ENCODE assay signal across 24 mouse cellular contexts in the genomic region with DNA sequence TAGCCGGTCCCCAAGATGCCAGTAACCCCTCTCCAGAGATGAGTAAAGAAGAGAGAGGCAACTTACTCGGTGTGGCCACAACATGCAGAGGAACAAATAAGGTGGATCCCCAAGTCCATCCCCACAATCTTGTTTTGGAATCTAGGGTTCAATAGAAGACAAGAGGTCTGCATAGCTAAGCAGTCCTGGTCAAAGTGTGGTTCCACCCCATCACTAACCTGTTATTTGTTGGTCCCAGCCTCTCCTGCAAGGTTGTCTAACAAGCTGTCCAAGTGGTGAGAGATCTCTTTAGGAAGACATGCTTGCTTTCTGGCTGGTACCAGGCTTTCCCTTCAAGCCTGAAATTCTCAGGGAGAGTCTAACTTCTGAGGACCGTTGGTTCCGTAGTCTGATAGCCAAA. TPM values are rescaled to one million over a fixed set of nuclear protein-coding genes. Genes with fewer than 3 reads are reported as not detected.
DNase-seq lines count a peak whose midpoint lies in the region; ATAC-seq lines count a peak whose summit lies in the region.
"Had no signal": no experiment of that assay in that cellular context is flagged by ENCODE, and none has a peak within 500 bp of the region (broad histone marks: within the 10 kb centered on the region; RNA-seq: fewer than 3 reads in every experiment).

No protein-coding gene starts in this region.

- 63% methylated on average over 4 of the region's 4 CpGs for WGBS in forebrain, embryonic 12.5 days
- 69% methylated on average over 4 of the region's 4 CpGs for WGBS in forebrain, embryonic 15.5 days
- WGBS in lung, embryonic 15.5 days: 89% methylated on average over 4 of the region's 4 CpGs
- whole genome bisulfite sequencing in embryonic facial prominence, embryonic 10.5 days: 80% methylated on average over 4 of the region's 4 CpGs
- 82% methylated on average over 4 of the region's 4 CpGs for WGBS in hindbrain, embryonic 12.5 days

- peaks cover 17% of the 10 kb centered on the region for H3K4me1 ChIP-seq in forebrain, embryonic 12.5 days
- H3K4me1 ChIP-seq in forebrain, embryonic 15.5 days: peaks cover 11% of the 10 kb centered on the region
- H3K4me1 ChIP-seq in lung, embryonic 15.5 days: peaks cover 26% of the 10 kb centered on the region
- peaks cover 27% of the 10 kb centered on the region for H3K4me1 ChIP-seq in embryonic facial prominence, embryonic 10.5 days
- peaks cover 15% of the 10 kb centered on the region for H3K4me1 ChIP-seq in hindbrain, embryonic 12.5 days

- H3K9ac ChIP-seq in forebrain, embryonic 12.5 days: no peak overlapping the region
- H3K9ac ChIP-seq in forebrain, embryonic 15.5 days (replicated peaks): no peak overlapping the region
- H3K9ac ChIP-seq in lung, embryonic 15.5 days: no peak overlapping the region
- H3K9ac ChIP-seq in hindbrain, embryonic 12.5 days: no peak overlapping the region
- H3K9ac ChIP-seq: embryonic facial prominence, embryonic 12.5 days; limb, embryonic 13.5 days; neural tube, embryonic 12.5 days had no signal

- no peaks in the 10 kb centered on the region for H3K27me3 ChIP-seq in forebrain, embryonic 12.5 days
- H3K27me3 ChIP-seq in forebrain, embryonic 15.5 days: no peaks in the 10 kb centered on the region
- no peaks in the 10 kb centered on the region for H3K27me3 ChIP-seq in lung, embryonic 15.5 days
- H3K27me3 ChIP-seq in embryonic facial prominence, embryonic 10.5 days (replicated peaks; ENCODE audit: low read depth, poor library complexity, severe bottlenecking): 0 out of 2 replicates have a peak, but pooled peaks cover 6% of the 10 kb centered on the region
- no peaks in the 10 kb centered on the region for H3K27me3 ChIP-seq in hindbrain, embryonic 12.5 days
- H3K27me3 ChIP-seq: embryonic facial prominence, embryonic 12.5 days; limb, embryonic 13.5 days; neural tube, embryonic 12.5 days; Patski had no signal

- 0 out of 2 replicates have a peak, but pooled peaks cover 3% of the 10 kb centered on the region for H3K9me3 ChIP-seq in forebrain, embryonic 12.5 days
- no peaks in the 10 kb centered on the region for H3K9me3 ChIP-seq in forebrain, embryonic 15.5 days
- no peaks in the 10 kb centered on the region for H3K9me3 ChIP-seq in lung, embryonic 15.5 days
- H3K9me3 ChIP-seq in embryonic facial prominence, embryonic 10.5 days: no peaks in the 10 kb centered on the region
- no peaks in the 10 kb centered on the region for H3K9me3 ChIP-seq in hindbrain, embryonic 12.5 days (replicated peaks)
- H3K9me3 ChIP-seq: embryonic facial prominence, embryonic 12.5 days; limb, embryonic 13.5 days had no signal

- H3K36me3 ChIP-seq in forebrain, embryonic 12.5 days (replicated peaks): no peaks in the 10 kb centered on the region
- H3K36me3 ChIP-seq in forebrain, embryonic 15.5 days: no peaks in the 10 kb centered on the region
- no peaks in the 10 kb centered on the region for H3K36me3 ChIP-seq in lung, embryonic 15.5 days
- H3K36me3 ChIP-seq in embryonic facial prominence, embryonic 10.5 days (replicated peaks): no peaks in the 10 kb centered on the region
- H3K36me3 ChIP-seq in hindbrain, embryonic 12.5 days: no peaks in the 10 kb centered on the region
- H3K36me3 ChIP-seq: embryonic facial prominence, embryonic 12.5 days; limb, embryonic 13.5 days; neural tube, embryonic 12.5 days had no signal

- no peak overlapping the region for H3K4me3 ChIP-seq in forebrain, embryonic 12.5 days (replicated peaks)
- no peak overlapping the region for H3K4me3 ChIP-seq in forebrain, embryonic 15.5 days
- no peak overlapping the region for H3K4me3 ChIP-seq in lung, embryonic 15.5 days
- H3K4me3 ChIP-seq in embryonic facial prominence, embryonic 10.5 days: no peak overlapping the region
- H3K4me3 ChIP-seq in hindbrain, embryonic 12.5 days: no peak overlapping the region
- H3K4me3 ChIP-seq: embryonic facial prominence, embryonic 12.5 days; limb, embryonic 13.5 days; myocyte; neural tube, embryonic 12.5 days had no signal

- DNase-seq in lung, postnatal 14 days: no peak
- no peak for DNase-seq in embryonic facial prominence, embryonic 10.5 days (ENCODE audit: low spot score)
- no peak for DNase-seq in thymus, postnatal 14 days
- no peak for DNase-seq in kidney, postnatal 10 days
- DNase-seq: adrenal gland, postnatal 10 days; gastrocnemius, postnatal 25 days; heart, adult 11 months; heart, postnatal 36 days; kidney, adult 11 months; kidney, postnatal 25 days; thymus, adult 18-20 months; thymus, postnatal 36 days had no signal

- peak overlapping the region; percentile 83 for H3K27ac ChIP-seq in forebrain, embryonic 12.5 days
- H3K27ac ChIP-seq in forebrain, embryonic 15.5 days (replicated peaks): no peak overlapping the region
- H3K27ac ChIP-seq in lung, embryonic 15.5 days: peak overlapping the region; percentile 78; the same call in 1 of the 2 replicates
- peak overlapping the region; percentile 82 for H3K27ac ChIP-seq in embryonic facial prominence, embryonic 10.5 days (replicated peaks)
- peak overlapping the region; percentile 76; the same call in 1 of the 2 replicates for H3K27ac ChIP-seq in hindbrain, embryonic 12.5 days
- H3K27ac ChIP-seq: neural tube, embryonic 12.5 days; stomach, postnatal 0 days had no signal

- peak overlapping the region; percentile 41; the same call in 1 of the 2 replicates for H3K4me2 ChIP-seq in forebrain, embryonic 12.5 days
- no peak overlapping the region for H3K4me2 ChIP-seq in forebrain, embryonic 15.5 days (replicated peaks)
- H3K4me2 ChIP-seq in lung, embryonic 15.5 days: no peak overlapping the region
- H3K4me2 ChIP-seq in hindbrain, embryonic 12.5 days (replicated peaks): no peak overlapping the region; the same call in 1 of the 2 replicates
- H3K4me2 ChIP-seq: embryonic facial prominence, embryonic 12.5 days; heart, embryonic 11.5 days; limb, embryonic 13.5 days; liver, embryonic 11.5 days had no signal

- ATAC-seq in forebrain, embryonic 12.5 days (ENCODE audit: low FRiP score): no peak
- ATAC-seq in forebrain, embryonic 15.5 days (replicated peaks): no peak
- no peak for ATAC-seq in lung, embryonic 15.5 days (ENCODE audit: borderline replicate concordance, extremely low read depth, low FRiP score, low TSS enrichment)
- ATAC-seq in hindbrain, embryonic 12.5 days (ENCODE audit: low FRiP score): no peak
- ATAC-seq: Patski had no signal

RNA-seq across cellular contexts. Expression of gene Nxnl2, which starts 59.0 kb away (rescaled TPM):
- polyA plus RNA-seq in forebrain, embryonic 12.5 days (2016; fragmentation: Nextera tagmentation; extraction: Ambion mirVana): 0.52 and 0.76 TPM in 2 replicates
- 0.97 and 1.4 TPM in 2 replicates for polyA plus RNA-seq in forebrain, embryonic 15.5 days (2015; fragmentation: Nextera tagmentation; extraction: Ambion mirVana)
- polyA plus RNA-seq in lung, embryonic 15.5 days (2015; fragmentation: Nextera tagmentation; extraction: Ambion mirVana): 2.8 and 3.3 TPM in 2 replicates
- polyA plus RNA-seq in embryonic facial prominence, embryonic 10.5 days (2016; fragmentation: Nextera tagmentation; extraction: Ambion mirVana): 0.33 and 0.67 TPM in 2 replicates
- polyA plus RNA-seq in hindbrain, embryonic 12.5 days (2016; fragmentation: Nextera tagmentation; extraction: Ambion mirVana): 2.0 and 2.5 TPM in 2 replicates
- polyA plus RNA-seq: myocyte had no signal
